Mouse (Mus musculus): ENCODE measurements around the gene Tmem170b. TPM values are rescaled to one million over a fixed set of nuclear protein-coding genes. Genes with fewer than 3 reads are reported as not detected.

Tmem170b gene
- polyA plus RNA-seq, 2 experiments: 1.5 to 6.0 TPM

DNA sequence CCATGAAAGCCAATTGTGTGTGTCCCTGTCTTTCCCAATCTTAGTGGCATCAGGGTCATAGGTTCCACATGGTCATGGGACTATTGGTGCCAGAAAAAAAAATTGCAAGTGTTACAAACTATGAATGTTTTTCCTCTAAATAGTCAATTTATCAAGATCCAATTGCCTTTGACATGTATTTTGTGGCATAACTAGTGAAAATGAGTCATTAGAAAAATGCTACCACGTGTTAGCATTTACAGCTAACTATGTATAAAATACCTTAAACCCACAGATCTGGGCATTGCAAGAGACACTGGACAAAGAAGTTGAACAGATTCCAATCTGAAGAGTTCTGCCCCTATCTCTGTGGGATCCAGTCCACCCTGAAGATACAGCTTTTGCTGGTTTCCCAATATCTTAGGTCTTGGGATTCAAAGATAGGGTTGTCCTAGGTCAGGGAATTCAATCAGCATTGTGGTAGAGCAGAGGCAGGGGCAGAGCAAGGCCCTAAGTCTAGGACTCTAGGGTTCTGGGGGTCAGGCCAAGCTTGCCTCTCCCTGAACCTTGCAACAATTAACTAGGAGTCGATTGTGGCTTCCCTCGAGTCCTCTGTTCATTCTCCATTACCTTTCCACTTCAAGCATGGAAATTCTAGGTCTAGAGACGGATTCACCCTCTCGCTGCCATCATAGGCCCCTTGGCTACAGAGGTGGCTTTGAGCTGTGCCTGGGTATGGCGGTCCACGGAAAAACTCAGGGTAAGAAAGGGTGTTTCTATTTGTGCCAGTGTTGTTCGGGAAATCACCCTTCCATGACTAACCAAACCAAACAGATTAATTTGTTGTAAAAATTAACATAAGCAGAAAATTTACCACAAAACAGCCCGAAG lies 70.5 kb downstream of the Tmem170b start:
- 61% methylated on average over 9 of the region's 9 CpGs for WGBS (ENCODE audit: insufficient replicate concordance)
- Histone ChIP-seq H3K27ac (no peak overlapping the region), H3K27me3 (ENCODE audit: control insufficient read depth, insufficient read depth, low read length) (no peaks in the 10 kb centered on the region), H3K36me3 (replicated peaks; ENCODE audit: control insufficient read depth, insufficient read depth, low read depth) (no peaks in the 10 kb centered on the region), H3K4me2 (ENCODE audit: low read depth) (no peak overlapping the region), H3K4me1 (replicated peaks; ENCODE audit: control insufficient read depth in 2 of 2, insufficient read depth in 2 of 2, low read length in 1 of 2) (no peaks in the 10 kb centered on the region), H3K9ac (replicated peaks) (no peak overlapping the region), H3K9me3 (ENCODE audit: control insufficient read depth, low read length) (no peaks in the 10 kb centered on the region), H3K4me3 (ENCODE audit: insufficient read depth in 1 of 2, low read depth in 2 of 2, low read length in 2 of 2) (no peak overlapping the region)
- no peak for ATAC-seq (ENCODE audit: insufficient read depth)
- TF ChIP-seq EP300 (IDR thresholded peaks at IDR 0.05; ENCODE audit: low read depth) (no peak), CTCF (IDR thresholded peaks at IDR 0.05; ENCODE audit: low read depth) (no peak)
- no peak for DNase-seq (ENCODE audit: low read depth in 3 of 3, low spot score in 3 of 3)

DNA sequence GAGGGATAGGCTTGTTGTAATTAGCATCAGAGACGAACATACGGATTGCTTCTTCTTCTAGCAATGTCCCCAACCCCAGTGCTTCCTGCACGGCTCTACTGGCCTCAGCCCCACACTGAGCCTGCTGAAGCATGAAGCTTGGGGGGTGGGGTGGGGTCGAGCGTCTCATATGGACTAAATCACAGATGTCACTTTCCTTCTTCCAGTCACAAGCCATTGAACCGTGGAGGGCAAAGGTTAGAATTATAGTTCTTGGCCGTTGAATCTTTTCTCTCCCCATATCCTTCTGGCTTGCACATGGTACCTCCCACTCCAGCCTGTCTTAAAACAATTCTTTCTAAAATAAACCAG lies 71.1 kb downstream of the Tmem170b start:
- Histone ChIP-seq H3K27me3 (ENCODE audit: control insufficient read depth, insufficient read depth, low read length) (no peaks in the 10 kb centered on the region), H3K4me1 (replicated peaks; ENCODE audit: control insufficient read depth in 2 of 2, insufficient read depth in 2 of 2, low read length in 1 of 2) (no peaks in the 10 kb centered on the region), H3K4me3 (ENCODE audit: insufficient read depth in 1 of 2, low read depth in 2 of 2, low read length in 2 of 2) (no peak overlapping the region), H3K36me3 (replicated peaks; ENCODE audit: control insufficient read depth, insufficient read depth, low read depth) (no peaks in the 10 kb centered on the region), H3K9me3 (ENCODE audit: control insufficient read depth, low read length) (no peaks in the 10 kb centered on the region), H3K9ac (replicated peaks) (no peak overlapping the region), H3K27ac (no peak overlapping the region), H3K4me2 (ENCODE audit: low read depth) (no peak overlapping the region)
- 60% methylated on average over 7 of the region's 7 CpGs for WGBS (ENCODE audit: insufficient replicate concordance)
- DNase-seq (ENCODE audit: low read depth in 3 of 3, low spot score in 3 of 3) (no peak), ATAC-seq (ENCODE audit: insufficient read depth) (no peak)
- TF ChIP-seq EP300 (IDR thresholded peaks at IDR 0.05; ENCODE audit: low read depth): no peak
- TF ChIP-seq CTCF (IDR thresholded peaks at IDR 0.05; ENCODE audit: low read depth): no peak

DNA sequence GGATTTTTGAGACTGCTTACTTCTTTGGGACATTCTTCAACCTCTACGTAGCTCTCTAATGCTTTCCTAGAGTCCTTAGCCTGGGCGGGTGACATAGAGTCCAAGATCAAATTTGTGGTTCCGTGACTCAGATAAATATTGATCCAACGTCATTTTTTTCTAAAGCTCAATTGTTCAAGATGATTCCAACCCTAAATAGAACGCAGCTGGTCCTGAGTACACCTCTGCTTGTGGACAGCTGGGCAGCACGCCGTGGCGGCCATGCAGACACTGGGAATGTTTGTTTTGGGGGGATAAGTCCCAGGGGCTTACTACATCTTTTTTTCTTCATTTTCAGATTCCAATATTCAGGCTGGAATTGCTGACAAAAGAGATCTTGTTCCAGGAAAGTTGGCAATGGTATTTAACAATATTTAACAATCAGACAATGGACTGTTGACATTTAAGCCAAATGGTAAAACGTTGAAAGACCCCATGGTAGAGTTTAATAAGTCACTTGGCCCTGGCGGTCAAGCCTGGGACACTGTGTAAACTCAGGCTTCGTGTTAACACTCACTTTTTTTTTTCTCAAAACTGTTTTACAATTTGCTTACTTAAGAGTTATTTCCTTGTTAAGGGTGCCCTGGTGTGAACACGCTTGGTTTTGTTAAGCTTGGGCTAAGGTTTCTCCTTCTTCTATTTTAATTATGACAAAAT lies 75.3 kb downstream of the Tmem170b start:
- no peak overlapping the region for H3K4me2 ChIP-seq (ENCODE audit: low read depth)
- H3K27ac ChIP-seq: no peak overlapping the region
- no peak for ATAC-seq (ENCODE audit: insufficient read depth)
- DNase-seq (ENCODE audit: low read depth in 3 of 3, low spot score in 3 of 3): no peak
- H3K9ac ChIP-seq (replicated peaks): no peak overlapping the region
- 61% methylated on average over 12 of the region's 12 CpGs for WGBS (ENCODE audit: insufficient replicate concordance)
- H3K36me3 ChIP-seq (replicated peaks; ENCODE audit: control insufficient read depth, insufficient read depth, low read depth): no peaks in the 10 kb centered on the region
- H3K27me3 ChIP-seq (ENCODE audit: control insufficient read depth, insufficient read depth, low read length): no peaks in the 10 kb centered on the region
- H3K4me1 ChIP-seq (replicated peaks; ENCODE audit: control insufficient read depth in 2 of 2, insufficient read depth in 2 of 2, low read length in 1 of 2): no peaks in the 10 kb centered on the region
- TF ChIP-seq EP300 (IDR thresholded peaks at IDR 0.05; ENCODE audit: low read depth) (no peak), CTCF (IDR thresholded peaks at IDR 0.05; ENCODE audit: low read depth) (no peak)
- H3K9me3 ChIP-seq (ENCODE audit: control insufficient read depth, low read length): no peaks in the 10 kb centered on the region
- no peak overlapping the region for H3K4me3 ChIP-seq (ENCODE audit: insufficient read depth in 1 of 2, low read depth in 2 of 2, low read length in 2 of 2)

DNA sequence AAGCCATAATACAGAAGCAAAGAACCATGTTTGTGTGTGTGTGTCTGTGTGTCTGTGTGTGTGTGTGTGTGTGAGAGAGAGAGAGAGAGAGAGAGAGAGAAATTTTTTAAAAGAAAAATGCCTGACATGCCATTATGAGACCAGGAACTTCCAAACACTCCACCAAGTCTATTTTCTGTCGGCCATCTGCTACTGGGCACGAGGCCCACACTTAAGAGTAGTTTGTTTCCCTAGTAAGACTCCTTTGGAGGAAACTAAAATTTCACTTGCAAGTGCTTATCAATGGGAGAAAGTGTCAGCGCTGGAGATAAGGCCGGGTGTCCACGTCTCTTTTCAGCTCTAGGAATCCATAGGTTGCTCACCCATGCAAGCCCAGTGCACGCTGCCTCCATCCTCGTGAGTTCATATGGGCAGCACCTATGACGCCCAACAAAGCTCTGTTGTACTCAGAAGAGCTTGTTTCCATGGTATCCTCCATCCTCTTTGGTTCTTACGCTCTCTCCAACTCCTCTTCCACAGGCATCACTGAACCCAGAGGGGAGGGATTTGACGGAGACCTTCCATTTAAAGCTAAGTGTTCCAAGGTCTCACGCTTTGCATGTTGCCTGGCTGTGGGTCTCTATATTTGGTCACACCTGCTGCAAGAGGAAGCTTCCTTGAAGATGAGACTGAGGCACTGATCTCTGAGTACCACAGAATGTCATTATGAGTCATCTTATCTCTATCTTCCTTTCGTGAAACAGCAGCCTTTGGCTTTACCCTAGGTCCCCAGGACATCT lies 76.8 kb downstream of the Tmem170b start:
- TF ChIP-seq EP300 (IDR thresholded peaks at IDR 0.05; ENCODE audit: low read depth) (no peak), CTCF (IDR thresholded peaks at IDR 0.05; ENCODE audit: low read depth) (no peak)
- Histone ChIP-seq H3K9ac (replicated peaks) (no peak overlapping the region), H3K4me3 (ENCODE audit: insufficient read depth in 1 of 2, low read depth in 2 of 2, low read length in 2 of 2) (no peak overlapping the region), H3K36me3 (replicated peaks; ENCODE audit: control insufficient read depth, insufficient read depth, low read depth) (no peaks in the 10 kb centered on the region), H3K4me2 (ENCODE audit: low read depth) (no peak overlapping the region), H3K9me3 (ENCODE audit: control insufficient read depth, low read length) (no peaks in the 10 kb centered on the region), H3K27ac (no peak overlapping the region), H3K27me3 (ENCODE audit: control insufficient read depth, insufficient read depth, low read length) (no peaks in the 10 kb centered on the region), H3K4me1 (replicated peaks; ENCODE audit: control insufficient read depth in 2 of 2, insufficient read depth in 2 of 2, low read length in 1 of 2) (no peaks in the 10 kb centered on the region)
- ATAC-seq (ENCODE audit: insufficient read depth): no peak
- no peak for DNase-seq (ENCODE audit: low read depth in 3 of 3, low spot score in 3 of 3)
- WGBS (ENCODE audit: insufficient replicate concordance): 56% methylated on average over 12 of the region's 12 CpGs
